Mouse (Mus musculus) left cerebral cortex, postnatal 10 days (tissue): ENCODE data around the gene Mettl16. TPM values are rescaled to one million over a fixed set of nuclear protein-coding genes. Genes with fewer than 3 reads are reported as not detected.

Experiments
- DNase-seq, 2 experiments: peaks; one replicate each; pipeline ENCODE4 v3.0.0; 2021 to 2022; ENCODE audit warnings: low spot score in 2 of 2, mixed read lengths in 1 of 2; ENCODE audit errors: extremely low spot score in 1 of 2
- intact Hi-C: fragments of 180-260 bp; cut with DNase I; formaldehyde crosslinking; loops from one replicate; pipeline ENCODE4 v1.15.1; 2025
- total RNA-seq, 2 experiments: library from RNA; stranded (reverse); gene quantifications; 2 replicates each; pipeline ENCODE4 v1.2.3; 2021

Gene Mettl16
- total RNA-seq, 2 experiments from 2014 or later = 15.1 to 18.0 TPM

DNA sequence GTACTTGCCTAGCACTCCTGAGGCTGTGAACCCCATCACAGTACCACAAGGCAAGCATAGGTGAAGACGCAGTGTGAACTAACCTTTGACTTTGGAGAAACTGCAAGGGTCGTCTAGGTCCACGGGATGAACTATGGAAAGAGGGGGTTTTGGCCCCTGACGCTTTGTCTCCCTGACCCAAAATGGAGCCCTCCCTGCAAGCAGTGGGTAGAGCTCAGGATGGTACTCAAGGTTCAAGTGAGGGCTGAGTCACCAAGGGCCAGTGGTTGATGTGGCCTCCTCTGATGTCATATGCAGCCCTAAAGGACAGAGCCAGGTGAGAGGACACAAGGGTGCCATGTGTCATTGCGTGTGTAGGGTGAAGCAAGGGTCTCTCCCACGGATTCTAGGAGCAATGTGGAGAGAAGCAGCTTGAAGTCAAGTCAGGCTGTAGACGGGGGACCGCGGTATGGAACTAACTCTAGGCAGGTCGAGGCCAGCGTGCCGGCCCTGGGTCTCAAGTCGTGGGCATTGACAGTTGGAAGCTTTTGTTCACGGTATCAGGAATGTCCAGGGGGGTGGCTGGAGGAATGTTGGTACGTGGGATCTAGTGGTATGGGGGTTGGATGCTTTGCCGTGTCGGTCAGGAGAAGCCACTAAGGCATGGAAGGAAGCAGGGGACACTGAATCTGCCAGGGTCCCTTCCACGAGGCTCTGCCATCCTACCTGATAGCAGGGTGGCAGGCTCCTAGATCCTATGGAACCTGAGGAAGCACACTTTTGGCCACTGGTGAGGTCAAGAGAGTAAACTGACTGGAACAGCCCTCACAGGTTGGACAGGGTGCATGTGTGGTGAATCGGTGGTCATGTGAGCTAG is 69.5 kb downstream of the Mettl16 start:
- no peak for DNase-seq
- intact Hi-C loops = no loop called here

DNA sequence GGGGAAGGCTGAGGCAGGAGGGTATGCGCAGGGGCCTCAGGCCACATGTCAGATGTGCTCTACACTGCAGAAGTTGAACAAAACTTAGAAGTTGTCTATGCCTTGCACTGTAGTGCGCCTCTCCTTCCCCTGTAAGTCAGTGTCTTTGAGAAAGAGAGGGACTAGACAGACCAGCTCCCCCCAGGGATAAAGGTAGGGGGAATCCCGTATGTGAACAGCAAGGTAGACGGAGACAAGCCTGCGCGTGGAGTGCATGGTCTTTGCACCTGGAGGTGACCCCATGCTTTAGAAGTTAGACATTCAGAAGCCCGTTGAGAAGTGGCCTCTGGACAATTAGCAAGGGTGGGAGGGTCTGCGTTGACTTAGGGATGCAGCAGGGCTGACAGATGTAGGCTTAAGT is 70.1 kb downstream of the Mettl16 start:
- DNase-seq = no peak
- intact Hi-C loops = no loop called here

DNA sequence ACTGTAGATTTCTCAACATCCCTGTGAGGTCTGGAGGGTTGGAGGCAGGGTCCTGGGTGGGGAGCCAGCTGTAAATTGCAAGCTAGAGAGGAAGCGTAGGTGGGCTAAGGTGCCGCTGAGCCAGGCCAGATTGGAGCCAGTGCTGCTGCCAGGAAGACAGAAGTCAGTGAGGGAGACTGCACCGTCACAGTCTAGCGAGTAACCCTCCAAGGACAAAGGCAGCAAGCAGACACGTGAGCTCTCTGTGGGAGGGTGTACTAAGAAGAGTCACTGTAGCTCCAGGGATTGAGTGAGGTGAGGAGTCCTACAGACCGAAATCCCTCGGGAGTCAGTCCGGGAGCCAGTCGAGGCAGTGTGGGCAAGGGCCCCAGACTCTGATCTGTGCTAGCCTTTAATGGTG is 70.7 kb downstream of the Mettl16 start:
- DNase-seq = no peak
- intact Hi-C loops = no loop called here

DNA sequence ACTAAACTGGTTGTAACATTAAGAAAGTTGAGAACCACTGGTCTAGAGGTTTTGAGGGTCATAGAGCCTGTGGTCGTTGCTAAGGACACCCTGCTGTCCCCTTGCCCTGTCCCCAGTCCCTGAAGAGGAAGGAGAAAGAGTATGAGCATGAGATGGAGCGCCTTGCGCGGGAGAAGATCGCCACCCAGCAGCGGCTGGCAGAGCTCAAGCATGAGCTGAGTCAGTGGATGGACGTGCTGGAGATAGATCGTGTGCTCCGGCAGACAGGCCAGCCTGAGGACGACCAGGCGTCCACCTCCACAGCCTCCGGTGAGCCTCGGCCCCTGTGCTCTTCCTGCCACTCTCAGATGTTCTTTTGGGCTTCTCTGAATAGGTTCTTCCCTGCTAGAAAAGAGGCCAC is 71.4 kb downstream of the Mettl16 start:
- intact Hi-C loops = no loop called here
- peak in 1 of 2 experiments; percentile 26 for DNase-seq

DNA sequence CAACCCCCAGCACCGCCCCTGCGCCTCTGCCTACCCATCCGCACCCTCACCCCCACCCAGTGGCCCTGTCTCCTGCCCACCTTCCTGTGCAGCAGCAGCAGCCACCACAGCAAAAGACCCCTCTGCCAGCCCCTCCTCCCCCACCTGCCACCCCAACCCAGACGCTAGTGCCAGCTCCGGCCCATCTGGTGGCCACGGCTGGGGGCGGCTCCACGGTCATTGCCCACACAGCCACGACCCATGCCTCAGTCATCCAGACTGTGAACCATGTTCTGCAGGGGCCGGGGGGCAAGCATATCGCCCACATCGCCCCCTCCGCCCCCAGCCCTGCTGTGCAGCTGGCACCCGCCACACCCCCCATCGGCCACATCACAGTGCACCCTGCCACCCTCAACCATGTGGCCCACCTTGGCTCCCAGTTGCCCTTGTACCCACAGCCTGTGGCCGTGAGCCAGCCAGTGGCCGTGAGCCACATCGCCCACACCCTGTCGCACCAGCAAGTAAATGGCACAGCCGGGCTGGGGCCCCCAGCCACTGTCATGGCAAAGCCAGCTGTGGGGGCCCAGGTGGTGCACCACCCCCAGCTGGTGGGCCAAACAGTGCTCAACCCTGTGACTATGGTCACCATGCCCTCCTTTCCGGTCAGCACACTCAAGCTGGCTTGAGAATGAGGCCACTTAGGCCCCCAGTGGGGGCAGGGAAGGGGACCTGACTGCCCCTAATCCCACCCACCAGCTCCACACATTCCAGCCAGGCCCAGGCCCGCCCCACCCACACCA is 72.2 kb downstream of the Mettl16 start:
- DNase-seq = peak in 1 of 2 experiments; percentile 49
- intact Hi-C loops = no loop called here

DNA sequence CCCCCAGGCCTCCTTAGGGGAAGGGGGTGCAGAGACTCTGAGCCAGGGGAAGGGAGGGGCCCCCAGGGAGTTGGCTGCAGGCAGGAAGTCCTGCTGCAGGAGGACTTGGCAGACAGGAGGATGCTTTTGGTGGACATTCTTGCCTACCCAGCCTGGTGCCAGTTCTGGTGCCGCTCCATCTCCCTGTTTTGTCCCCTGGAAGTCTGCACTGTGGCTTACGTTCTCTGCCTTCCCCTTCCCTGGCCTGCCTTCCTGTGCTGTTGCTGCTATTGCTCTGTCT is 72.7 kb downstream of the Mettl16 start:
- no peak for DNase-seq
- intact Hi-C loops = no loop called here

DNA sequence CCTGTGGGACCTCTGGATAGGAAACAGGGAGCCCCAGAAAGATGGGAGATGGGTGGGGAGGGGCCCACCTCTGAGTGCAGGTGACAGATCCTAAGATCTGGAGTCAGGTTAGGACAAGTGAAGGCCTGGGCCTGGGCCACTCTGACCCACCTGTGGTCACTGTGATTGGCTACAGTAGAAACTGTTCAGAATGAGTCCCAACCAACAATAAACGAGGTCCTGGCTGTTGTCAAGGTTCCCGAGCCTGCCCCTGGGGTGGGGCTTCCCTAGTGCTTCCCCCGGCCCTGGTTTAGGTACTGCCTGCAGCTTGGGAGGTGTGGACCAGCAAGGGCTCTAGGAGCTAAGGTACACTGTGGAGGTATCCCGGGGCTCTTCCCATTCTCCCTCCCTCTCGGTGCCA is 73.1 kb downstream of the Mettl16 start:
- intact Hi-C loops = no loop called here
- no peak for DNase-seq

DNA sequence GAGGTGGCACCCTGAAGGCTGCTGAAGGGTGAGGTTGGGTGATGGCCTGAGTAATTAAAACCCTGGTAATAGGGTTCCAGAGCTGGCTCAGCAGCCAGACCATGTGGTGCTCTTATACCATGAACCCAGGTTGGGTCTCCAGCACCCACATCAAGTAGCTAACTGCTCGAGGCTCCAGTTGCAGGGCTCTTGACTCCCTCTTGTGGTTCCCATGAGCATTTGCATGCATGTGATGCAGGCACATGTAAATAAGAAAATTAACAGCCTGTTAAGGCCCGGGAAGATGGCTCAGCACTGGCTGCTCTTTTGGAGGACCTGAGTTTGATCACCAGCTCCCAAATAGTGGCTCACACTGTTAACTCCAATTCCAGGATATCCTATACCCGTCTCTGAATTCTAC is 75.2 kb downstream of the Mettl16 start:
- no peak for DNase-seq
- intact Hi-C loops = no loop called here

DNA sequence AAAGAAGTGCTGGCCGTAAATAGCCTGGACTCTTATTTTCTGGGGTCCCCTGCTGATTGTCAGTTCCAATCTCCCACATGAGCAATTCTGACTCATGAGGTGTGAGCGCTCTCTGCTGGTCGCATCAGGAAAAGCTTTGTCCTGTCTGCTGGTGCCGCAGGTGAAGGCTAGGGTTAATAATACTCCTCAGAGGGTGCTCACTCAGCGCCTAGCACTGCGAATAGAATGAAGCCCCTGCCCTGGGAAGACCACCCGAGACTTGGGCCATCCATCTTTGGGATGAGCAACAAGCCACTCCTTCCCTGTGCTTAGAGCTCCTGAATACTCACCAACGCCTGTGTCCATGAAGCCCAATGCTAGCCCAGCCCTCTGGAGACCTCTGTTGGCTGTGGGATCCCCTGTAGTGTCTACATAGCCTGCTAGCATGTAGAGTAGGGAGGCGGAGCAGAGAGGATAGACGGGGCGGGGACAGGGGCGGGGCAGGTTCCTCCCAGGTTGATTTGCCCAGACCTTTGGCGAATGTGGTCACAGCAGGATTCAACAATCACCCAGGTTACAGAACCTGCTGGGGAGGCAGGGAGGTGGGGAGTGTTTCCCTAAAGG is 77.4 kb downstream of the Mettl16 start:
- intact Hi-C loops = loop anchor here (1.0 kb wide), 1 partner anchor 27 kb away; no protein-coding TSS in a partner anchor
- peak; percentile 54 to 83 for DNase-seq

DNA sequence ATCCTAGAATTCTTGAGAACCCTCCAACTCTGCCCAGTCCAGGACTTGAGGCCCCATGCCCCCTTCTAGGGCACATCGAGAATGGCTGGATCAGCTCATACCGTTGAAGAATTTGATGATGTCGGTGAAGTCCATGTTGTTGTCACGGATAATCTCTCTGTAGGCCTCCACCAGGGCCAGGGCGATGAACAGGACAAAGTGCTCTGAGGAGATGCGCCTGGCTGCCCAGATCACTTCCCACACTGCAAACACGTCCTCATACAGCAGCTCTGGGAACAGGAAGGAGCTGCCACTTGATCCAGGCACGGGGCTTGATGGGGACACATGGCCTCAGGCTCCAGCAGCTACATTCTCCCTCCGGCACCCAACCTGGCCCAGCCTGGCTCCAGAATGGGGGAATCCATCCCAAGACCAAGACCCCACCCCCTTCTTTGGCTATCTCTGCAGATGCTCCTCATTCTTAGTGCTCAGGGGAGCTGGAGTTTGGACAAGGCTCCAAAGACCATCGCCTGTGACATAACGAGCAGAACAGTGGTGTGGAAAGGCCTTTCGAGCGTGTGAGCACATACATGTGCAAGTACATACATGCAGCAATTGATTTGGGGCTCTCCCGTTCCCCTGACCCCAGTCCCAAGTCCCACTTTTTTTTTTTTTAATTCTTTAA is 80.5 kb downstream of the Mettl16 start:
- DNase-seq = no peak

DNA sequence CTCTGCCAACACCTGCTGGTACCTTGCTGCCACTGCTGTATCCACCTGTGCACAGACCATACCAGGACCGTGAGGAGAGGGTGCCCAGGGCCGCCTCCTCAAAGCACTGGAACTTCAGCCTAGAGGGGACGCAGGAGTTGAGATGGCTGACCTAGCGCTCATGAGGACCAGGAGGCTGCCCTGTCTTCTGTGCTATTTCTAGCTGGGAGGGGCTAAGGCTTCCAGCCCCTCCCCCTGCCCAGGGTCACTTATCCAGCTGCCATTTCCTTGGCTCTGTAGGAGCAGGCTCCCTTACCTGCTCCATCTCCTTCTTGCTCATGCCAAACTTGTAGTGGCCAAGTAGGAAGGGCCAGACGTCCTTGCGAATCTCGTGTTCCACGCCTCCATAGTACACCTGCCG is 87.1 kb downstream of the Mettl16 start:
- DNase-seq = peak in 1 of 2 experiments; percentile 26
- intact Hi-C loops = no loop called here

More for the DNA sequence above, 80.5 kb downstream of the Mettl16 start:
- intact Hi-C loops = no loop called here

DNA sequence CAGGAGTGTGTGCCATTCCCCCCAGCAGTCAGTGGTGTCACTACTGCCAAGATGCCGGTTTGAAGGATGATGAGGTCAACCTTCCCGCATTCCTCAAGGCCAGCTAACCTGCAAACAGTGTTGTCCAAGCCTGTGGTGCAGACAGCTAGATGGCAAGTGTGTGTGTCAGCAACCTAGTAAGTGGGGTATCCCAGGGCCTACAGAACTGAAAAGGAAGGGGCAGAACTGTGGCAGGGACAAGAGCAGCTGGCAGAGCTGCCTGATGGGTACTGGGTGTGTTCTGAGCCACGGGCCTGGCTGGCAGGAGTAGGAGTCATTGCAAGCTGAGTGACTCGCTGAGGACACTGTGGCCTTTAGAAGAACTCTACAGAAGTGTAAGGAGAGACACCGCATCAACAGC is 91.5 kb downstream of the Mettl16 start:
- DNase-seq = no peak
- intact Hi-C loops = no loop called here

DNA sequence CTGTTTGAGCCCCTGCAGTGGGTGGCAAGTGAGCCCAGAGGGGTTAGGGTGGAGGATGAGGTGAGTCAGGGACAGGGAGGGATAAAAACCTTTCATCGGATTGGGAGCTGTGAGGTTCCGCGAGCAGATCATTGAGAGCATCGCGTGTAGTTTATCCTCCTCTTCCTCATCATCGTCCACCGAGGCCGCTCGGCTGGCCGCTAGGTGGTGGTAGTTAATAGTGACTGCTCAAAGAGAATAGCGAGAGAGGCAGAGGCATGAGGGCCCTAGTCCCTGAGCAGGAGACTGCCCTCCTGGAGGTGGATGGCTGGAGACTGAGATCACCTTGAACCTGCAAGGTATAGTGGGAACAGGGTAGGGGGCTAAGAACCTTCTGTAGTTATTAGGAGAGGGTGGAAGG is 92.8 kb downstream of the Mettl16 start:
- DNase-seq = peak in 1 of 2 experiments; percentile 47
- intact Hi-C loops = no loop called here

DNA sequence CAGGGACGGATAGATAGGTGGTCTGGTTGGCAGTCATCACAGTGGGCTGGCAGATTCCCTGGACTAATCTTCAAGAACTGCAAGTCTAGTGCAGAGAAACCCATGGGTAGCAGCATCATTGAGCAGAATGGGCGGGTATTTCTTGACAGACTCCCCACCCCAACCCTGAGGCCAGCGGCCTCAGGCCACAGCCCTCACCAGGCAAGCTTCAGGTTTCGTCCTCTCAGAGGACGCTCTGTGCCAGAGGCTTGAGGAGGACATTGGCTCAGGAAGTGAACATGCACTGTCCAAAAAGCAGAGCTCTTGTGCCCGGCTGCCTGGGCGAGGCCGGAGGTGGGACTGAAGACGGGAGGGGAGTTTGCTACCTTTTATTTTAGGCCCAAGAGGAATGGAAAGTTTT is 93.8 kb downstream of the Mettl16 start:
- intact Hi-C loops = no loop called here
- DNase-seq = peak in 1 of 2 experiments; percentile 15

DNA sequence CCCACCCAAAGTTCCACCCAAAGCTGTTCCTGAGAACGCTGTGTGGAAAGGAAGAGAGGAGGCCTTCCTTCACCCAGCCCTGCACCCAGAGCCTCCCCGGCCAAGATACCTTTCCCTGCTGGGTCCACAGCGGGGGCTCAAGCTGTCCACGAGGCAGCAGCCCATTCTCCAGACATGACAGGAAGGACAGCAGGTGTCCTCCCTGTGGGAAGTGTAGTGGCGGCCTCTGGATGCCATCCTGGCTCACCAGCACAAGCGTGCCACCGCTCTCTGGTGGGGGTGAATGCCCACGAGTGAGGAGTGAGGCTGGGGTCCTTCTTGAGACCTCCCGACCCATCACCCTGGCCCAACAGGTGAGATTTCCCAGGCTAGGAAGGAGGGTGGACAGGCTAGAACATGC is 94.6 kb downstream of the Mettl16 start:
- peak in 1 of 2 experiments; percentile 27 for DNase-seq
- intact Hi-C loops = no loop called here

DNA sequence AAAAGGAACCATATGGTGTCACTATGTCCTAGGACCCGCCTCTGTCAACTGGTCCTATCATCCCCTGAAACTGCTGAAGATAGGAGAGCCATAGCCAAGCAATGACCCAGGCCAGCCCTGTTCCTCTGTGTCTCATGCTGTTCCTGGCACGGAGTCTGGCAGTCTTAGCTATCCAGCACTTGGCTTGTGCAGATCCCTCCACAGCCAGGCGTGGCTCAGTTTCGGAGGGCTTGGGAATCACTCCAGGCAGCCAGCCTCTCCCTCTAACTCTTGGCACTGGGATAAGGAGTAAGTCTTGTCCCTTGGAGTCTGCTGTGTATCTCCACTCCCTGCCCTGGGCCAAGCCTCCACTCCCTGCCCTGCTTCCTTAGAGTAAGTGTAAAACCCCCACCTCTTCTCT is 96.0 kb downstream of the Mettl16 start:
- intact Hi-C loops = no loop called here
- peak; percentile 58 to 77 for DNase-seq

DNA sequence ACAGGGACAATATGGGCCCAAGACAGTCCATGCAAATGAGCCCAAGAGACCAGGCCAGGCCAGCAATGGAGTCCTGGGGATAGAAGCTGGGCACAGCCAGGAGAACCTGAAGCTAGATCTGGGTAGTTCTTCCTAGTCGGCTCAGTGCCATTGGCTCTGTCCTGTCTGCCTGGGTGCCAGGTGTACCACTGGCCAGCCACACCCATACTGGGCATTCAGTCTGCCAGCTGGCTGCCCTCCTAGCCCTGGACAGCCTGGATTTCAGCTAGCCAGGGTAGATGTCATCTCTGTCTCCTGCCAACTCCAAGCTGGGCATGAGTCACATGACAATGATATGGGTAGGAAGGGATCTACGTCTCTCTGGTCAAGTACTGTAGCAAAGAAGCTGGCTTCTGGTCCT is 96.6 kb downstream of the Mettl16 start:
- DNase-seq = peak in 1 of 2 experiments; percentile 21
- intact Hi-C loops = no loop called here

DNA sequence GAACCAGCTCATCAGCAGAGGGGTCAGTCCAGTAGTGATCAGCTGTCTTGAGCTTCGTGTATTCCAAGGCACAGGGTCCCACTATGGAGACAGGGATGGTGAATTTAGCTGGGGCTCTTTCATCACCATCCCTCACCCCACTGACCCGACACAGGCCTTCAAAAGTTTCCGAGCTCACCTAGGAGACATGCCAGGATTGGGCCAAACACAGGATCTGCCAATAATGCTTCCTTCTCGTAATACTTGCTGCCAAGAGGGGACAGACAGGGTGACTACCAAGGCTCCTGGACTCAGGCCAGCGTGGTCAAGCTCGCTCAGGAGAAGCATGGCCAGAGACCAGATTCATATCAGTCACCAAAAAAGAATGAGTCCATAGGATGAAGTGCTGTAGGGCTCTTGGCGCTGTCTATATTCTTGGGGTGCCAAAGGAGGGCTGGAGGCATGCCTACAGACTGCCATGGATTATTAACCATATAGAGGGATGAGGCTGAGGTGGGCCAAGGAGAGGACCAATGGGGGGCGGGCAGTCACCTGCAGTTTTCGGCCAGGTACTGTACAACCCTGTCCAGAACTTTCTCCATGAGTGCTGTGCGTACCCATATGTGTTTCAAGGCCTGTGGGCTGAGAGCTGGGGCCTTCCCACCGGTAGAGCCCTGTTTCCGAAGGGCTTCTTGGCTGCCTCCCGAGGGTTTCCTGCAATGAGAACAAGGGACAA is 97.6 kb downstream of the Mettl16 start:
- peak in 1 of 2 experiments; percentile 52 for DNase-seq
- intact Hi-C loops = no loop called here

DNA sequence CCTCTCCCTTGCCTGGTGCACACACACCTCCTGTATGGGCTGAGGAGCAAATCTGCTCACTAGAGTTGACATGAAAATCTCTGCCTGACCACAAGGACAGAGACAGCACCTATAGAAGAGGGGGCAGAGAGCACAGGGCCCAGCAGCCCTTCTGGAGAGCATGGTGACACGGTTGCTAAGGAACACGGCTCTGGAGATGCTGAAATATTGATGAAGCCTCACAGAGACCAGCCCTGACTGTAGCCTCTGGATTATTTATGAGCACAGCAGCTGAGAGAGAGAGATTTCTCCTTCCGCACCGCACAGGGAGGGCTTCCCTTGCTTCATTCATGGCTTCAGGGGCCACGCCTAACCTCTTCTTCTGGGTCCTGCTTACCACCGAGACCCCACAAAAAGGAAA is 99.0 kb downstream of the Mettl16 start:
- intact Hi-C loops = no loop called here

More for the DNA sequence above, 99.0 kb downstream of the Mettl16 start:
- DNase-seq = peak in 1 of 2 experiments; percentile 13
